Mouse (Mus musculus) kidney, postnatal 14 days (tissue): ENCODE measurements at regions not wholly inside any gene's neighbourhood (a gene's known extent, or its start where the extent isn't known, plus 50 kb on each side); places are given as distances from the start of the nearest gene placed in this dataset.
A peak's percentile ranks its signal among the peaks of the same experiment; 100 is the strongest.

Experiments used
- DNase-seq: peaks from one replicate; pipeline ENCODE4 v3.0.0; 2022; ENCODE audit warnings: mixed read lengths

DNA sequence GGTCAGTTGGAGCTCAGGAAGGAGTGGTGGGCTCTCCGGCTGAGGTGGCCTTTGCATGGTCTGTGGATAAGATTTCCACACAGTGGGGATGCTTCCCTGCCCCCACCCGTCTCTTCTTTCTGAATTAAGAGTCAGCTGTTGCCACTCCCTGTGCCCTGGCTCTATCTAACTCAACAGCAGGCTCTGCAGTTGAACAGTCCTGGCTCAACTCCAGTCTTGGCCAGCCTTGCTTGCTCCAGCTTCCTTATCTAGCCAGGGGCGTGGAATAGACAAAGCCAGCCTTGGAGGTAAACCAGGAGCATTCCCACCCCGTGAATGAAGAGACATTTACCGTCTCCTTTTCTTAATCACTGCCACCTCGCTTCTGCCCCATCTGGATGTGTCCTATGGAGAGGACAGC is 89.7 kb downstream of the Mn1 start:
- DNase-seq = peak; percentile 48

DNA sequence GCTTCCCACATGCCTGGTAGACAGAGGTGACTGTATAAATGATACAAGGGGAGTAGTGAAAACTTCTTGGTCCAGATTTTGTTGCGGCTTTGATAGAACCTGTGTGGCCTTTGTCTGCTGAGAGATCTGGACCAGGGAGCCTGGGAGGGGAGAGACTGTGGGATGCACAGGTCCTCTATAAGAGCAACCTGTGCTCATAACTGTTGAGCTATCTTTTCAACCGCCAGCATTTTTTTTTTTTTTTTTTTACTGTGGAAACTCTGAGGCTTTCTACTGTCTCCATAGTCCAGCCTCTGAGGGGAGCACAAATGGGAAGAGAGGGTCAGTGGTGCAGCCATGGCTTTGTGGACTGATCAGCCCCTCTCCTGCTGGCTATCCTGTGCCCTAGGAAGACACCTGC is 90.2 kb downstream of the Mn1 start:
- no peak for DNase-seq

DNA sequence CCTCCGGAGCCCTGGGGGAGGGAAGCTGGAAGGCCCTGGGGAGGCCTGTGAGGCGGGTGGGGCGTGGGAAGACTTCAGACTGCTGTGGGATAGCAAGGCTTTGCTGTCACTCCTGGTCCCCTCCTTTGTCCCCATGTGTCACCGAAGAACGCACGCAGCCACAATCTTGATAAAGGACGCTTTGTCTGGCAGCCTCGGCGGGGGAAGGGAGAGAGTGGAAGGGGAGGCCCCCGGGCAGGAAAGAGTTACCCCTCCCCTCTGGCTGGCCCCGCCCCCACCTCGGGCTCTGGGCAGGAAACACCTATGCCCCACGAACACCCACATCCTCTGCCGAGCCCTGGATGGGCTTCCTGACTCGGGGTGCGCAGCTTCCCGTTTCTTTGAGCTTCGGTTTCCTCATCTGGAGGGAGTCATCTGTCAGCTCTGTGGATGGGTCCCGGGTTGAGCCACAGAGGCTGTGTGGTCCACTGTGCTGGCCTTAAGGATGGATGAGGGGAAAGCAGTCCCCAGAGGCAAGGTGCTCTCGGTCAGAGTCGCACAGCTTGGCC is 91.9 kb downstream of the Mn1 start:
- peak; percentile 77 for DNase-seq

DNA sequence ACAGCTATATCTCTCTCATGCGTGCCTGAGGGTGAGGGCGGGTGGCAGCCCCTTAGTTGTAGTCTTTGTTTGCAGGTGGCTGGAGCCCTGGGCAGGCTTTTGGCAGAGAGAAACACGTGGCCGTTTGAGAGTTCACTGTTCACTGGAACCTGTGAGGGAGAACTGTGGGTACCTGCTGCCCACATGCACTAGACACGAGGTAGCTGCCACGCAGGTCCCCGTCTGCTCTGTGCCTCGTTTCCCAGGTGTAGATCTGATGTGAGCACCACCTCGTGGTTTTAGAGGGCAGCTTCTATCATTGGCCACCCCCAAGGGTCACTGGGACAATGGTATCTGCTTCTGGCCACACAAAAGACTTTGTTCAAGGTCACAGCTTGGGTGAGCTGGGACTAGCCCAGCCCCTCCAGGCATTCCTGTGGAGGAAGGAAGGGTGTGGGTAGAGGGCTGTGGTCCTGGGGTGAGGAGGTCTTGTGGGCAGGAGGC is 92.5 kb downstream of the Mn1 start:
- DNase-seq = peak; percentile 44

GRCm38 (mm10) chr5:111510183-111510878 is 93.2 kb downstream of the Mn1 start:
- DNase-seq = no peak

GRCm38 (mm10) chr5:111510879-111511231 is 93.7 kb downstream of the Mn1 start:
- DNase-seq = no peak

- DNase-seq = no peak
Observed at GRCm38 (mm10) chr5:111511982-111512381, 94.8 kb downstream of the Mn1 start.

GRCm38 (mm10) chr5:111513976-111514375 is 96.8 kb downstream of the Mn1 start:
- DNase-seq = no peak

- no peak for DNase-seq
Observed at GRCm38 (mm10) chr5:111519059-111519458, 101.9 kb downstream of the Mn1 start.

DNA sequence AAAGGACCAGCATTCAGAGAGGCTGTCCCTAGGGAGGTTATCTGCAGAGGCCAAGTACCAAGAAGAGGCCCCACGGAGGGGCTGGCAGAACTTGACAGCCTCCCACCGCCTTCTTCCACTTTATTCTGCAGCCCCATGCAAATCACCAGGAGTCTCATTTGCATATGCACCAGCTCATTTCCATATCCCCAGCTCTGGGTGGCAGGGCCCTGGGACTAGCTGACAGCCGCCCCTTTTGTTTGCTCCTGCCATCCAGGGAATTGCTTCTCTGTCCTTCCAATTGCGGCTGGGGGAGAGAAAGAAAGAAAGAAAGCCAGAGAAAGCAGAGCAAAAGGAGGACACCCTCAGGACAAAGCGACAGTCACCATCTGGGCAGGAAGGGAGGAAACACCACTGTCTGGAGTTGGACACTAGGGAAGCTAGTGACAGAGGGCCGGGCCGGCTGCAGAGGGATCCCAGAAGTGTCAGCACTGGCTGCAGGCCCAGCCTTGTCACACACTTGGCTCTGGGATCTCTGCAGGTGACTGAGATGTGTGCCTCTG is 102.4 kb downstream of the Mn1 start:
- peak; percentile 52 for DNase-seq

GRCm38 (mm10) chr5:111521866-111522265 is 104.7 kb downstream of the Mn1 start:
- no peak for DNase-seq

DNA sequence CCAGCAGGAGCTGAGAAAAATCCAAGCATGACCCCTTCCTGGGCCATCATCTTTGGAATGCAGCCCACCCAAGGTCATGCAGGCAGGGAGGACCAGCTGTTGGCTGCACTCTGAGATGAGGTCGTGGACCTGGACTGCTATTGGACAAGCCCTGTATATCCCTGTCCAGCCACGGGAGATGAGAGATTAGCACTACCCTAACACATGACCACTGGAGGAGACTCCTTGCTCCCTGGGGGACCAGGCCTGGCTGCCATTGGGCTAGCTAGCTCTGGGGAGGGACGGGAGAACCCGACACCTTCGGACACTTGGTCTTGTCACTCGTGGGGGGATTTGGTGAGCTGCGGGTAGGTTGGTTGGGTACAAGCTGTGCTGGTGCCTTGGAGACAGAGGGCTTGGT is 105.4 kb downstream of the Mn1 start:
- no peak for DNase-seq

DNA sequence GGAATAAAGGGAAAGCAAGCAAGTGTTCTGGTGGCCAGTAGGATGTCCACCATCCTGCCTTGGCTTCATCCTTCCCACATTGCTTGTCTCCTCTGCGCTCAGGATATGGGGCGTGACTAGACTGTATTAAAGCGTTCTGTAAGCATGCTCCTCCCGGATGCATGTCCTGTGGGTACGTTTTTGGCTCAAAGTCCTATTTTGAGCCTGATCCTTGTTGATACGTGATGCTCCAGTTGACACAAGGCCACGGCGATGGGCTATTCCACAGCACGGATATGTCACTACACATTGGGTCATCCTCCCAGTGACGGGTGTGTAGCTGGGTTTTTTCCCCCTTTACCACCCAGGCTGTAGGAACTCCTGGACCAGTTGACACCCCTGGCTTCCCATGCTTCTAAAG is 110.6 kb downstream of the Mn1 start:
- DNase-seq = no peak

GRCm38 (mm10) chr5:111529096-111529495 is 111.9 kb downstream of the Mn1 start:
- DNase-seq = no peak

GRCm38 (mm10) chr5:111530628-111531524 is 113.7 kb downstream of the Mn1 start:
- DNase-seq = no peak

- DNase-seq = no peak
Observed at GRCm38 (mm10) chr5:111532446-111533035, 115.4 kb downstream of the Mn1 start.

DNA sequence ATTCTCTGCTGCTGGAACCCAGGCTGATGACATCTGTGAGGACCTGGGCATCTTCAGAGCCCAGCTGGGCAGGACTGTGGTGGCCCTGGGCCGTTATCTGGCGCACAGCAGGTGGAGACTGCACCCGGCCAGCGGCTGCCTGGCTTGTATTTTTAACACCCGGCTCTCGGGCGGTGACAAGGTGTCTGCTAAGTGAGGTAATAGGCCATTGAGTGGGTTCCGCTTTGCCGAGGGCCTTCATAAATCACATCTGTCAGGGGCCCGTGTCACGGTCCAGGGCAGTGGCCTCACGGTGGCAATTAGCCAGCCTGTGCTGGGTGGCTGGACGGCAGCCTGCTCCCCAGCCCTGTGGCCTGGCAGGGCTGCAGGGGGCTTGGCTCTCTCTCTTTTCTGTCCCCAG is 118.8 kb downstream of the Mn1 start:
- DNase-seq = peak; percentile 81

DNA sequence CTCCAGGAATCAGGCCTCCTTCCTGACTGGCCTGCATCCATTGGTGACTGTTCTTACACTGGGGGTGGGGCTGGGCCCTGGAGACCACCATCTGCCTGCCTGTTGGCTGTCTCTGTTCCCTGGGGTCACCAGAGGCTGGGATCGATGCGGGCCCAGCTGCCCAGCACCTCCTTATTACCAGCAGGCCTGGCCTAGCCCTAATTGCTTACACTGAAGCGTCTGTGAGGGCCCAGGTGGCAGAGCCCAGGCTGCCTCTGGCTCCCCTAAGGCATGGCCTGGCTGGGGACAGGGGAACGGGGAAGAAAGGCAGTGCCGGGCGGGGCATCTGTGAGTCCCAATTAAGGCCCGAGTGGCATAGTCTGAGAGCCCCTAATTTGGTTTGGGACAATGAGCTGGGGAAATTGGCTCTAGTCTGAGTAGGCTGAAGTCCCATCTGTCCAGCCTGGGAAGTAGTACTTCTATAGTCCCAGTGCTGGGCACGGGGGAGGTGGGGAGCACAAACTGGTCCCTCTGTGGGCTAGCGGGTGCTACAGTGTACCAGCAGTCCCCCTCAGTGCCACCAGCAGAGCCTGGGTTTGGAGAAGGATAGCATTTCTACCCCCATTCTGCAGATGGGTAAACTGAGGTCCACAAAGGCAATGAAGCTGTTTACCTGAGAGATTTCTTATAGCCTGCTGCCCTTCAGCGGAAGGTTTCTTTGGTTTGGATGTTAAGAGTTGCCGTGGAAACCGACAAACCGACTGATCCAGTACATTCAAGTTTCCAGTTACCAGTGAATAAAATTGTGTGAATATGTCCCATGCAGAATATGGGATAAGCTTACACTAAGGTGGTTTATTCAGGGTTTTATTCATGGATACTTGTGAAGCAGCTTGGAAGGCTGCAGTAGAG is 121.6 kb downstream of the Mn1 start:
- no peak for DNase-seq

- DNase-seq = no peak
Observed at GRCm38 (mm10) chr5:111540486-111540885, 123.3 kb downstream of the Mn1 start.

GRCm38 (mm10) chr5:111542077-111542476 is 124.9 kb downstream of the Mn1 start:
- DNase-seq = no peak

DNA sequence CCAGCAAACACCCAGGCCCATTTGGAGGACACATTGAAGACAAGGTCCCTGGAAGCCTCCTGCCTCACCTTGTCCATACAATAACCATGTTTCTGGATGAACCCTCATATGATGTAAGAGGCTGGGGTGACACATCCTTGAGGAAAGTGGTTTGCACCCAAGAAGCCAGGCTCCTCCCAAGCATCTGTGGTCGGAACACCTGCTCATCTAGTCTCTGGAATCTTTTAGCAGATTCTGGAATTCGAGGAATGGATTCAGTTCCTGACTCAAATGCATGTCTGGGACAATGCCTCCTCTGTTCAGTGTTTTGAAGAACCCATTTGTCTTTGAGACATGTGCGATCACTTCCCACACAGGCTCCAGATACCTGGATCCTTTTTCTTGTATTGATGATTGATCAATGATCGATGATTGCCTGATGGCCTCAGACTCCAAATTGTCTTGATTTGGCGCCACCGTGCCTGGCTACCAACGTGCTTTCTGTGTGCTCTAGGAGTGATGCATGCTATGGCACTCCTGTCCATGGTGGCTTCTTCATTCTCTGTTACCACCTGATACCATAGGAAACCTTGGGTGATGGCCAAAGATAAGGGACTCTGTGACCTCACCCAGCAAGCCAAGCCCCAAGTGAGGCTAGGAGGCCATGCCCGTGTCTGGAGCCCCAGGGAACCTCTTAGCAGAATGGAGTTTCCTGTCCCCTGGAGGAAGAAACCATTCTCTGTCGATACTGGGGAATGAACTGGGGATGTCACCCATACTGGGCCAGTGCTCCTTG is 126.7 kb downstream of the Mn1 start:
- no peak for DNase-seq
